Mouse (Mus musculus) G1E (cell line): ENCODE results near the gene Tspan18.

Experiments used
- CTCF ChIP-seq: IDR thresholded peaks from 2 replicates; pipeline ENCODE4 v1.5.1; 2012; ENCODE audit warnings: low read depth, low read length, inconsistent platforms, mixed read lengths
- GATA1 ChIP-seq: IDR thresholded peaks from 2 replicates; pipeline ENCODE4 v1.6.1; 2012; ENCODE audit warnings: borderline replicate concordance, low read length, inconsistent platforms, mixed read lengths
- GATA2 ChIP-seq: IDR thresholded peaks from 2 replicates; pipeline ENCODE4 v1.6.1; 2012; ENCODE audit warnings: low read depth, low read length, inconsistent platforms, borderline replicate concordance
- TAL1 ChIP-seq: conservative IDR thresholded peaks from 2 replicates; pipeline ENCODE4 v1.6.1; 2012; ENCODE audit warnings: low read depth, low read length, inconsistent platforms, mixed read lengths

DNA sequence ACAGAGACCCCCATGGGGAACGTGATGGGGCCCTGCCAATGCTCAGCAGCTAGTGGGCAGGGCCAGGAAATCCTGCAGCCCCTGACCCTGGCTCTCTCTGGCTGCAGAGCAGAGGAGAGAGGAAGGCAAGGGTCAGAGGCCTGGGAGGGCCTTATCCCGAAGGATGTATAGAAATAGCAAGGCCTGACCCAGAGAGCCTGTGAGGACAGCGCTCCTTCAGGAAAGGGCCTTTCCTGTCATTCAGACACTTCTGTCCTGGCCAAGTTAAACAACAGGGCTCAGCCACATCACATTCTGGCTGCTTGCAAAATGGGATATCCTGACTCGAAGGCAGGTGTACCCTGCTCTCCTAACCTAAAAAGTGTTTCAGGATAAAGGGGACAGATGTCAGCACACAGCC is 66.5 kb downstream of the Tspan18 start:
- no peak for TF ChIP-seq CTCF
- TF ChIP-seq GATA1 = no peak
- TF ChIP-seq GATA2 = no peak
- TF ChIP-seq TAL1 = no peak
